Mouse (Mus musculus) granulocyte monocyte progenitor cell, adult 5-6 weeks (primary cell): ENCODE results near the gene Slc38a11. TPM values are rescaled to one million over a fixed set of nuclear protein-coding genes. Genes with fewer than 3 reads are reported as not detected.

ENCODE experiments used
- total RNA-seq, 2 experiments: library from RNA; stranded (forward) in 1 of 2; stranded (reverse) in 1 of 2; fragments of 200-712, 200-1000 nt in 1 of 2; fragments of >200 nt in 1 of 2; fragmentation: Nextera tagmentation in 1 of 2; gene quantifications; 2 replicates each; pipeline ENCODE4 v1.2.3; 2014 to 2017

Slc38a11 gene
- total RNA-seq, 2 experiments from 2014 or later, result not detected

Other genes starting within 250 kb of the Slc38a11 start
- gene Cobll1, start 124.6 kb downstream of the Slc38a11 start, total RNA-seq (2014; fragmentation: Nextera tagmentation), result 2.9 and 3.6 TPM in 2 replicates
- 1.0 and 1.7 TPM in 2 replicates for gene Cobll1, start 124.6 kb downstream of the Slc38a11 start, total RNA-seq (2017)
- gene Scn3a, start 203.6 kb upstream of the Slc38a11 start, total RNA-seq (2014; fragmentation: Nextera tagmentation), result not detected in 2 replicates
- not detected in 2 replicates for gene Scn3a, start 203.6 kb upstream of the Slc38a11 start, total RNA-seq (2017)